20 mouse cellular contexts compared by ENCODE assay signal in genomic region chr7:99878254-99878653, GRCm38 (mm10). TPM values are rescaled to one million over a fixed set of nuclear protein-coding genes. Genes with fewer than 3 reads are reported as not detected.
DNase-seq lines count a peak whose midpoint lies in the region; ATAC-seq and TF ChIP-seq lines count a peak whose summit lies in the region.
"Had no signal": no experiment of that assay in that cellular context is flagged by ENCODE, and none has a peak within 500 bp of the region (broad histone marks: within the 10 kb centered on the region; RNA-seq: fewer than 3 reads in every experiment).

No protein-coding gene starts in this region.

- H3K36me3 ChIP-seq in forebrain, embryonic 15.5 days: no peaks in the 10 kb centered on the region
- no peaks in the 10 kb centered on the region for H3K36me3 ChIP-seq in forebrain, embryonic 13.5 days (ENCODE audit: poor library complexity, severe bottlenecking)
- H3K36me3 ChIP-seq in hindbrain, embryonic 16.5 days (ENCODE audit: control insufficient read depth, insufficient read depth, low read length): no peaks in the 10 kb centered on the region
- no peaks in the 10 kb centered on the region for H3K36me3 ChIP-seq in hindbrain, embryonic 12.5 days
- no peaks in the 10 kb centered on the region for H3K36me3 ChIP-seq in midbrain, embryonic 14.5 days (ENCODE audit: control insufficient read depth, insufficient read depth, low read length)
- no peaks in the 10 kb centered on the region for H3K36me3 ChIP-seq in midbrain, embryonic 10.5 days
- H3K36me3 ChIP-seq: embryonic facial prominence, embryonic 15.5 days; limb, embryonic 12.5 days; midbrain, embryonic 12.5 days had no signal

- H3K27me3 ChIP-seq in forebrain, embryonic 15.5 days: no peaks in the 10 kb centered on the region
- no peaks in the 10 kb centered on the region for H3K27me3 ChIP-seq in forebrain, embryonic 13.5 days
- H3K27me3 ChIP-seq in hindbrain, embryonic 16.5 days (replicated peaks; ENCODE audit: control insufficient read depth, insufficient read depth, low read length): no peaks in the 10 kb centered on the region
- no peaks in the 10 kb centered on the region; the same call in 1 of the 2 replicates for H3K27me3 ChIP-seq in hindbrain, embryonic 12.5 days
- no peaks in the 10 kb centered on the region for H3K27me3 ChIP-seq in midbrain, embryonic 14.5 days (ENCODE audit: control insufficient read depth, insufficient read depth, low read length)
- no peaks in the 10 kb centered on the region for H3K27me3 ChIP-seq in midbrain, embryonic 10.5 days (ENCODE audit: low read depth, poor library complexity, severe bottlenecking)
- H3K27me3 ChIP-seq: embryonic facial prominence, embryonic 15.5 days; midbrain, embryonic 12.5 days had no signal

- H3K4me2 ChIP-seq in forebrain, embryonic 15.5 days (replicated peaks): no peak overlapping the region
- no peak overlapping the region for H3K4me2 ChIP-seq in forebrain, embryonic 13.5 days
- no peak overlapping the region for H3K4me2 ChIP-seq in hindbrain, embryonic 16.5 days (ENCODE audit: low read length)
- no peak overlapping the region for H3K4me2 ChIP-seq in hindbrain, embryonic 12.5 days (replicated peaks)
- H3K4me2 ChIP-seq in midbrain, embryonic 14.5 days (ENCODE audit: low read length): no peak overlapping the region
- H3K4me2 ChIP-seq: embryonic facial prominence, embryonic 15.5 days; limb, embryonic 12.5 days; liver, embryonic 11.5 days; midbrain, embryonic 12.5 days had no signal

- no peak for TF ChIP-seq CTCF in brain, embryonic 14.5 days (IDR thresholded peaks at IDR 0.05; ENCODE audit: borderline replicate concordance, extremely low read depth, insufficient read depth, insufficient read length)

- H3K4me1 ChIP-seq in forebrain, embryonic 15.5 days: no peaks in the 10 kb centered on the region
- H3K4me1 ChIP-seq in forebrain, embryonic 13.5 days: no peaks in the 10 kb centered on the region
- peaks cover 5% of the 10 kb centered on the region; the same call in 1 of the 2 replicates for H3K4me1 ChIP-seq in hindbrain, embryonic 16.5 days (ENCODE audit: control insufficient read depth, insufficient read depth, low read depth, low read length)
- no peaks in the 10 kb centered on the region for H3K4me1 ChIP-seq in hindbrain, embryonic 12.5 days
- H3K4me1 ChIP-seq in midbrain, embryonic 14.5 days (ENCODE audit: control insufficient read depth, insufficient read depth, low read length): no peaks in the 10 kb centered on the region; the same call in 1 of the 2 replicates
- peaks cover 4% of the 10 kb centered on the region; the same call in 1 of the 2 replicates for H3K4me1 ChIP-seq in midbrain, embryonic 10.5 days
- H3K4me1 ChIP-seq: embryonic facial prominence, embryonic 15.5 days; limb, embryonic 12.5 days; midbrain, embryonic 12.5 days had no signal

- ATAC-seq in forebrain, embryonic 15.5 days (replicated peaks): peak; percentile 38; the same call in 1 of the 2 replicates
- no peak for ATAC-seq in forebrain, embryonic 13.5 days
- peak; percentile 60; the same call in 1 of the 2 replicates for ATAC-seq in hindbrain, embryonic 16.5 days
- no peak for ATAC-seq in hindbrain, embryonic 12.5 days (ENCODE audit: low FRiP score)
- no peak for ATAC-seq in midbrain, embryonic 14.5 days (ENCODE audit: low FRiP score, low TSS enrichment)
- ATAC-seq: intestine, postnatal 0 days; liver, postnatal 0 days; lung, postnatal 0 days had no signal

- peak; percentile 62 for DNase-seq in midbrain, embryonic 14.5 days
- DNase-seq in midbrain, embryonic 10.5 days (ENCODE audit: low spot score): no peak
- DNase-seq in brain, embryonic 14.5 days (ENCODE audit: low read depth): peak; percentile 72
- no peak for DNase-seq in natural killer cell, adult 2 months (ENCODE audit: low spot score in 2 of 2)
- DNase-seq: adrenal gland, postnatal 10 days; cerebellum, adult 9-11 months; gastrocnemius, adult 2 months; kidney, postnatal 25 days; liver, postnatal 0 days; right cerebral cortex, postnatal 14 days had no signal

- H3K9ac ChIP-seq in forebrain, embryonic 15.5 days (replicated peaks): no peak overlapping the region
- H3K9ac ChIP-seq in forebrain, embryonic 13.5 days: no peak overlapping the region
- no peak overlapping the region for H3K9ac ChIP-seq in hindbrain, embryonic 16.5 days (ENCODE audit: low read depth, low read length)
- H3K9ac ChIP-seq in hindbrain, embryonic 12.5 days: no peak overlapping the region
- H3K9ac ChIP-seq in midbrain, embryonic 14.5 days (replicated peaks; ENCODE audit: low read length): no peak overlapping the region
- H3K9ac ChIP-seq: embryonic facial prominence, embryonic 15.5 days; limb, embryonic 12.5 days; liver, postnatal 0 days; midbrain, embryonic 12.5 days had no signal

- WGBS in forebrain, embryonic 15.5 days: 74% methylated on average over 2 of the region's 2 CpGs
- WGBS in forebrain, embryonic 13.5 days: 62% methylated on average over 2 of the region's 2 CpGs
- WGBS in hindbrain, embryonic 16.5 days: 37% methylated on average over 2 of the region's 2 CpGs
- WGBS in hindbrain, embryonic 12.5 days: 62% methylated on average over 2 of the region's 2 CpGs
- WGBS in midbrain, embryonic 14.5 days: 50% methylated on average over 2 of the region's 2 CpGs
- WGBS in midbrain, embryonic 10.5 days: 80% methylated on average over 2 of the region's 2 CpGs

- TF ChIP-seq POLR2A in brain, embryonic 14.5 days (IDR thresholded peaks at IDR 0.05; ENCODE audit: borderline replicate concordance, extremely low read depth, insufficient read depth, insufficient read length, poor library complexity, severe bottlenecking): no peak

- H3K27ac ChIP-seq in forebrain, embryonic 15.5 days (replicated peaks): no peak overlapping the region
- no peak overlapping the region; the same call in 1 of the 2 replicates for H3K27ac ChIP-seq in forebrain, embryonic 13.5 days
- no peak overlapping the region for H3K27ac ChIP-seq in hindbrain, embryonic 16.5 days (ENCODE audit: low read depth, low read length)
- no peak overlapping the region for H3K27ac ChIP-seq in hindbrain, embryonic 12.5 days
- H3K27ac ChIP-seq in midbrain, embryonic 14.5 days (replicated peaks; ENCODE audit: low read depth, low read length): no peak overlapping the region
- no peak overlapping the region for H3K27ac ChIP-seq in midbrain, embryonic 10.5 days (replicated peaks)
- H3K27ac ChIP-seq: embryonic facial prominence, embryonic 15.5 days; gastrocnemius, adult 2 months; limb, embryonic 12.5 days; midbrain, embryonic 12.5 days had no signal

- no peaks in the 10 kb centered on the region for H3K9me3 ChIP-seq in forebrain, embryonic 15.5 days
- H3K9me3 ChIP-seq in forebrain, embryonic 13.5 days (replicated peaks): no peaks in the 10 kb centered on the region
- no peaks in the 10 kb centered on the region for H3K9me3 ChIP-seq in hindbrain, embryonic 16.5 days (ENCODE audit: control insufficient read depth, low read length)
- no peaks in the 10 kb centered on the region for H3K9me3 ChIP-seq in hindbrain, embryonic 12.5 days (replicated peaks)
- H3K9me3 ChIP-seq in midbrain, embryonic 14.5 days (ENCODE audit: control insufficient read depth, low read length): no peaks in the 10 kb centered on the region
- H3K9me3 ChIP-seq in midbrain, embryonic 10.5 days (replicated peaks): no peaks in the 10 kb centered on the region
- H3K9me3 ChIP-seq: embryonic facial prominence, embryonic 15.5 days; limb, embryonic 12.5 days; midbrain, embryonic 12.5 days had no signal

- H3K4me3 ChIP-seq in forebrain, embryonic 15.5 days: no peak overlapping the region
- H3K4me3 ChIP-seq in forebrain, embryonic 13.5 days: no peak overlapping the region
- H3K4me3 ChIP-seq in hindbrain, embryonic 16.5 days (ENCODE audit: low read length): no peak overlapping the region
- no peak overlapping the region for H3K4me3 ChIP-seq in hindbrain, embryonic 12.5 days
- H3K4me3 ChIP-seq in midbrain, embryonic 14.5 days (replicated peaks; ENCODE audit: low read depth, low read length): no peak overlapping the region
- H3K4me3 ChIP-seq in midbrain, embryonic 10.5 days: no peak overlapping the region
- H3K4me3 ChIP-seq: embryonic facial prominence, embryonic 15.5 days; gastrocnemius, adult 2 months; limb, embryonic 12.5 days; midbrain, embryonic 12.5 days had no signal

RNA-seq across cellular contexts. Expression of gene Spcs2, which starts 15.0 kb away (rescaled TPM):
- polyA plus RNA-seq in forebrain, embryonic 15.5 days (2015; fragmentation: Nextera tagmentation; extraction: Ambion mirVana): 293 and 294 TPM in 2 replicates
- 334 and 336 TPM in 2 replicates for polyA plus RNA-seq in forebrain, embryonic 13.5 days (2015; fragmentation: Nextera tagmentation; extraction: Ambion mirVana)
- polyA plus RNA-seq in hindbrain, embryonic 16.5 days (2015; fragmentation: Nextera tagmentation; extraction: Ambion mirVana): 286 and 290 TPM in 2 replicates
- polyA plus RNA-seq in hindbrain, embryonic 12.5 days (2016; fragmentation: Nextera tagmentation; extraction: Ambion mirVana): 352 and 354 TPM in 2 replicates
- 285 and 286 TPM in 2 replicates for polyA plus RNA-seq in midbrain, embryonic 14.5 days (2014; fragmentation: Nextera tagmentation; extraction: Ambion mirVana)
- polyA plus RNA-seq in midbrain, embryonic 10.5 days (2016; fragmentation: Nextera tagmentation; extraction: Ambion mirVana): 396 and 411 TPM in 2 replicates
- polyA plus RNA-seq in brain, embryonic 14.5 days (2012; rRNA removed): 75.5 and 101 TPM in 2 replicates

RNA-seq across cellular contexts. Expression of gene Xrra1, which starts 19.3 kb away (rescaled TPM):
- polyA plus RNA-seq in forebrain, embryonic 15.5 days (2015; fragmentation: Nextera tagmentation; extraction: Ambion mirVana): 0.61 and 0.65 TPM in 2 replicates
- polyA plus RNA-seq in forebrain, embryonic 13.5 days (2015; fragmentation: Nextera tagmentation; extraction: Ambion mirVana): 0.46 and 0.53 TPM in 2 replicates
- polyA plus RNA-seq in hindbrain, embryonic 16.5 days (2015; fragmentation: Nextera tagmentation; extraction: Ambion mirVana): 0.81 and 1.2 TPM in 2 replicates
- 0.44 and 0.94 TPM in 2 replicates for polyA plus RNA-seq in hindbrain, embryonic 12.5 days (2016; fragmentation: Nextera tagmentation; extraction: Ambion mirVana)
- 1.0 and 1.2 TPM in 2 replicates for polyA plus RNA-seq in midbrain, embryonic 14.5 days (2014; fragmentation: Nextera tagmentation; extraction: Ambion mirVana)
- polyA plus RNA-seq in midbrain, embryonic 10.5 days (2016; fragmentation: Nextera tagmentation; extraction: Ambion mirVana): 0.27 and 0.38 TPM in 2 replicates
- polyA plus RNA-seq in brain, embryonic 14.5 days (2012; rRNA removed): 0.55 and 0.67 TPM in 2 replicates

RNA-seq across cellular contexts. Expression of gene Neu3, which starts 50.0 kb away (rescaled TPM):
- 1.6 and 1.9 TPM in 2 replicates for polyA plus RNA-seq in forebrain, embryonic 15.5 days (2015; fragmentation: Nextera tagmentation; extraction: Ambion mirVana)
- polyA plus RNA-seq in forebrain, embryonic 13.5 days (2015; fragmentation: Nextera tagmentation; extraction: Ambion mirVana): 1.1 and 1.2 TPM in 2 replicates
- 2.3 and 2.8 TPM in 2 replicates for polyA plus RNA-seq in hindbrain, embryonic 16.5 days (2015; fragmentation: Nextera tagmentation; extraction: Ambion mirVana)
- polyA plus RNA-seq in hindbrain, embryonic 12.5 days (2016; fragmentation: Nextera tagmentation; extraction: Ambion mirVana): 2.3 and 2.5 TPM in 2 replicates
- polyA plus RNA-seq in midbrain, embryonic 14.5 days (2014; fragmentation: Nextera tagmentation; extraction: Ambion mirVana): 1.7 and 1.8 TPM in 2 replicates
- polyA plus RNA-seq in midbrain, embryonic 10.5 days (2016; fragmentation: Nextera tagmentation; extraction: Ambion mirVana): 2.5 TPM in 2 replicates
- polyA plus RNA-seq in brain, embryonic 14.5 days (2012; rRNA removed): 1.7 and 2.2 TPM in 2 replicates

Comparison
In these comparisons a context has a peak if more than half of its experiments do, and no peak if none do; other contexts are left out.
1. ATAC-seq: peak in forebrain, embryonic 15.5 days (single experiment) and hindbrain, embryonic 16.5 days (single experiment); none in forebrain, embryonic 13.5 days (single experiment), hindbrain, embryonic 12.5 days (single experiment) and midbrain, embryonic 14.5 days (single experiment).
2. DNase-seq: peak in midbrain, embryonic 14.5 days (single experiment) and brain, embryonic 14.5 days (single experiment); none in midbrain, embryonic 10.5 days (single experiment) and natural killer cell, adult 2 months (0 of 2).